Mouse (Mus musculus) bone marrow, adult 2 months (tissue): ENCODE measurements around the gene Atl3. TPM values are rescaled to one million over a fixed set of nuclear protein-coding genes. Genes with fewer than 3 reads are reported as not detected.

Experiments
- H3K27ac ChIP-seq: fragments of 200-500 bp; 2 replicates; pipeline ENCODE4 v1.5.1; 2012; ENCODE audit warnings: low read depth, mild to moderate bottlenecking, control low read depth, inconsistent platforms, low read length; ENCODE audit not compliant: control insufficient read depth, poor library complexity, insufficient read depth
- H3K4me1 ChIP-seq: fragments of 200-500 bp; 2 replicates; pipeline ENCODE4 v1.6.1; 2011; ENCODE audit warnings: low read length; ENCODE audit not compliant: control insufficient read depth, insufficient read depth
- H3K4me3 ChIP-seq: fragments of 200-500 bp; replicated peaks from 2 replicates; pipeline ENCODE3; 2011; ENCODE audit warnings: mild to moderate bottlenecking, low read depth, low read length, control low read depth; ENCODE audit not compliant: control insufficient read depth
- CTCF ChIP-seq: fragments of 200-500 bp; IDR thresholded peaks from 2 replicates; pipeline ENCODE4 v1.5.1; 2011; ENCODE audit warnings: low read length, control low read depth; ENCODE audit not compliant: control insufficient read depth, insufficient read depth
- POLR2A ChIP-seq: fragments of 200-500 bp; IDR thresholded peaks from 2 replicates; pipeline ENCODE4 v1.6.1; 2011; ENCODE audit warnings: low read depth, mild to moderate bottlenecking, control low read depth, low read length, borderline replicate concordance; ENCODE audit not compliant: control insufficient read depth
- WGBS: fragments of 180-500 bp; shearing (Covaris S2); methylation state at CpG from one replicate; pipeline ENCODE4 v1.1.7; 2018; 5-methylcytosine and 5-hydroxymethylcytosine counted together
- polyA plus RNA-seq: library from polyadenylated mRNA; stranded (reverse); fragments of >200 nt; gene quantifications from 2 replicates; pipeline ENCODE4 v1.2.4, GENCODE M21; 2011; ENCODE audit warnings: low replicate concordance; ENCODE audit not compliant: missing spikeins, insufficient read depth, insufficient read length

The Atl3 gene
- polyA plus RNA-seq, 1 experiment = 15.1 TPM

GRCm38 (mm10) chr19:7533891-7534290 is 40.1 kb downstream of the Atl3 start:
- 90% methylated on average over 5 of the region's 5 CpGs for WGBS
- Histone ChIP-seq H3K4me1 (no peaks in the 10 kb centered on the region), H3K27ac (no peak overlapping the region), H3K4me3 (no peak overlapping the region)
- TF ChIP-seq POLR2A (no peak), CTCF (no peak)

GRCm38 (mm10) chr19:7548924-7549323 is 55.1 kb downstream of the Atl3 start:
- no peak overlapping the region for H3K4me3 ChIP-seq
- 86% methylated on average over 3 of the region's 3 CpGs for WGBS
- no peak overlapping the region for H3K27ac ChIP-seq
- no peaks in the 10 kb centered on the region for H3K4me1 ChIP-seq
- TF ChIP-seq CTCF (no peak), POLR2A (no peak)

GRCm38 (mm10) chr19:7551550-7552300 is 57.9 kb downstream of the Atl3 start:
- WGBS = 56% methylated on average over 4 of the region's 4 CpGs
- Histone ChIP-seq H3K4me1 (peaks cover 2% of the 10 kb centered on the region), H3K27ac (peak overlapping the region; percentile 74), H3K4me3 (no peak overlapping the region)
- no peak for TF ChIP-seq CTCF
- TF ChIP-seq POLR2A = no peak

- peak overlapping the region; percentile 17; the same call in 1 of the 2 replicates for H3K27ac ChIP-seq
- TF ChIP-seq CTCF (no peak), POLR2A (no peak)
- H3K4me3 ChIP-seq = no peak overlapping the region
- peaks cover 2% of the 10 kb centered on the region for H3K4me1 ChIP-seq
- 58% methylated on average over 2 of the region's 2 CpGs for WGBS
These were observed 58.4 kb downstream of the Atl3 start for GRCm38 (mm10) chr19:7552301-7552673.

GRCm38 (mm10) chr19:7553441-7553840 is 59.6 kb downstream of the Atl3 start:
- peaks cover 2% of the 10 kb centered on the region for H3K4me1 ChIP-seq
- no peak for TF ChIP-seq CTCF
- no peak for TF ChIP-seq POLR2A
- peak overlapping the region; percentile 19; the same call in 1 of the 2 replicates for H3K27ac ChIP-seq
- H3K4me3 ChIP-seq = no peak overlapping the region

GRCm38 (mm10) chr19:7554881-7555280 is 61.0 kb downstream of the Atl3 start:
- TF ChIP-seq POLR2A (no peak), CTCF (no peak)
- WGBS = 72% methylated on average over 4 of the region's 4 CpGs
- Histone ChIP-seq H3K4me1 (peaks cover 2% of the 10 kb centered on the region), H3K4me3 (no peak overlapping the region), H3K27ac (no peak overlapping the region)

- TF ChIP-seq CTCF = no peak
- TF ChIP-seq POLR2A = no peak
- H3K27ac ChIP-seq = no peak overlapping the region
- WGBS = 88% methylated on average over 1 of the region's 1 CpGs
- peaks cover 2% of the 10 kb centered on the region for H3K4me1 ChIP-seq
- no peak overlapping the region for H3K4me3 ChIP-seq
These were observed 62.8 kb downstream of the Atl3 start for GRCm38 (mm10) chr19:7556641-7557040.

- under 1% methylated on average over 27 of the region's 27 CpGs for WGBS
- TF ChIP-seq CTCF (no peak), POLR2A (peak; percentile 78)
- Histone ChIP-seq H3K4me3 (peak within 1 kb of the TSS; percentile 67), H3K4me1 (peaks cover 2% of the 10 kb centered on the region), H3K27ac (peak within 1 kb of the TSS; percentile 28)
These were observed 63.5 kb downstream of the Atl3 start, which contains the start of gene Pla2g16 for GRCm38 (mm10) chr19:7557328-7557822. TSS of gene Pla2g16 (plus strand) at chr19:7557459.
